Mouse (Mus musculus) erythroblast, adult 5-6 weeks (primary cell): ENCODE data around the gene Rnf214. TPM values are rescaled to one million over a fixed set of nuclear protein-coding genes. Genes with fewer than 3 reads are reported as not detected.
"Not testable (repeated sequence)": the region's sequence is repeated elsewhere in the genome, so short reads cannot be mapped to it uniquely, and the experiment has no call there.

ENCODE experiments used
- ATAC-seq: replicated peaks from 2 replicates; pipeline ENCODE4 v1.8.0; 2016; ENCODE audit warnings: moderate number of reproducible peaks, mild to moderate bottlenecking, moderate TSS enrichment, inconsistent platforms; ENCODE audit not compliant: poor library complexity, low FRiP score, severe bottlenecking
- total RNA-seq, 2 experiments: library from RNA; stranded (forward) in 1 of 2; stranded (reverse) in 1 of 2; fragments of 150-400 nt in 1 of 2; fragments of 200-764, 138-1000 nt in 1 of 2; gene quantifications; 2 replicates each; pipeline versions ENCODE4 v1.2.3 to v1.2.4; 2015 to 2017; ENCODE audit warnings: low replicate concordance in 2 of 2

The Rnf214 gene
- total RNA-seq, 2 experiments from 2014 or later, result 7.3 to 22.4 TPM

- no peak for ATAC-seq
Observed at GRCm38 (mm10) chr9:45854136-45854535, 52.6 kb downstream of the Rnf214 start.

DNA sequence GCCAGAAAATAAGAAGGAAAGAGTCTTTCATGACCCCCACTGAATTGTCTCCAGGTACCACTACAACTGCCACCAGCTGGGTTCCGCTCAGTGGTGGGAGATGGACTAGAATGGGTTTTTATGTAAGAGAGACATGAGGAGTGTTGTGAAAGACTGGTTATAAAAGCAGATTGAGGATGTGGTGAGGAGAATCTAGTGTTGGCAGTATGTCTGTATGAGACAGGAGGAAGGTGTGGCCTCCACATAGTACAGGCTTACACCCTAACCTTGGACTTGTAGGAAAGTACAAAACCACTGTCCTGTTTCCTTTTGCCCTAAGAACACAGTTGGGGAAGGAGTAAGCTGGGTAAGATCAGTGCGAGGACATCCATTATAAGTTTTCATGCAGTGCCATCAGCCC, 53.0 kb downstream of the Rnf214 start:
- ATAC-seq, result no peak

DNA sequence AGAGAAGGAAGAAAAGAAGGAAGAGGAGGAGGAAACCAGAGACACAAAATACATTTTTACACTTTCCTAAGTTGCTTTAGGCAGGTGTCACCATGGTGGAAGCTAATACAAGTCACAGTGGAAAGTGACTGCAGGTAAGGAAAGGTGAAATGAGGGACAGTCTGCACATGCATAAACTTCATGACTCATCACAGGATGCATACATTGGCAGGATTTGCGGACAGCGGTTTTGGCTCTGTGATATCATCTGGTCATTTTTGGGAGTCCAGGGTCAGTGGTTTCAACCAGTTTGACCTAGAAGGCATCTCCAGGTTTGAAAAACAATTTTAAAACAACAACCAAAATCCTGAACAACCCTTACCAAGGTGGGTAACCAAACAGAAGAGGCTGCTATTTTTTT, 54.9 kb downstream of the Rnf214 start:
- ATAC-seq, result no peak

DNA sequence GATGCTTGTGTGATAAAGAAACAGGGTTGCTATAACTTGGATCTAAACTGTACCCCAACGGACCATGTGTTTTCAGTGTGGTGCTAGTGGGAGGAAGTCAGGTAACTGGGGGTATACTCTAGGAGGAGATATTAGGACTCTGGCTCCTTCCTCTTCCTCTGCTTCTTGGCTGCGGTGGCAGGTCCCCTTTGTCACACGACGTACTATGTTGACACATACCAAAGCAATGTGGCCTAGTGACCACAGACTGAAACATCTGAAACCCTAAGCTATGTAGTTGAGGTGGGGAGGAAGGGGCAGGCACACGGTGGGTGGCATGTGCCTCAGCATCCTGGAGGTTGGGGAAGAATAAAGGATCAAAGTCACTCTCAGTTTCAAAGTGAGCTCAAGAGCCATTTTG, 55.4 kb downstream of the Rnf214 start:
- no peak for ATAC-seq

GRCm38 (mm10) chr9:45850528-45851155, 56.1 kb downstream of the Rnf214 start:
- no peak for ATAC-seq

- no peak for ATAC-seq
Observed at GRCm38 (mm10) chr9:45849528-45850408, 56.9 kb downstream of the Rnf214 start.

DNA sequence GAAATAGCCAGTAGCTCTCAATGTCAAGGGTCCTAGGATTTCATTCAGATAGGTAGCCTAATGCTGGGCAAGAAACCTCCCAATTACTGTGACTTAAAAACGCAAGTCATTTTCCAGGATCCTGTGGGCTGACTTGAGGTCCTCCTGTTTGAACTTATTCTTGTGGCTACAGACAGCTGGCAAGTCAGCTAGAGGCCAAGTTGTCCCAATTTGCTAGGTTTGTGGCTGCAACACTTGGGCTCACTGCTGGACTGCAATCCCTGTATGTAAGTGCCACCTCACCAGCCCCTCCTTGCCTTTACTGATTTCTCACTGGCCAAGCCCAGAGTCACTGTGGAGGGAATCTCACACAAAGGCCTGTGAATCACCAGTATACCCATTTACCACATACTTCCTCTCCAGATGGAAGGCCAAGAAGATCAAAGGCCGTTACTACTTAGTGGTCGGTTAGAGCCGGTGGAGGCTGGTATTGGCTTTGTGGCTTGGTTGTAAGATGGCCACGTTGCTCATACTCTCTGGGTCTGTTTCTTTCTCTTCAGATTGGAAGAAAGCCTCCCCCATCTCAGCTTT, 59.7 kb downstream of the Rnf214 start:
- ATAC-seq, result no peak

GRCm38 (mm10) chr9:45846176-45846575, 60.5 kb downstream of the Rnf214 start:
- not testable (repeated sequence) for ATAC-seq

DNA sequence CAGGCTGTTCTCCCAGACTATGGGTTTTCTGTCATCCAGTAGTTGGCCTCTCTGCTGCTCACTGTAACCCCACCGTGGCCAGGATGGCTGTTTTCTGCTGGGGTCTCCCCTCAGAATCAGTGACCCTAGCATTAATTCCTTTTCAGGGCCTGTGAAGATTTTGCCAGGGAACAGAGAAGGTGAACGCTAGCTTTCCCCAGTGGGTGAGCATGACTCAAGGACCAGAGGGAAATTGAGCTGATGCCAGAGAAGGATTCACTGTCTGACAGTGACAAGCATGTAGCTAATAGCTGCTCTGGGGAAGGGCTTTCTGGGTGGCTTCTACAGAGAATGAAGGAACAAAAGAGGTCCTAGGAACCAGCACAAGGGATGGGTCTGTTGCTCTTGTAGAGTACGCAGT, 61.2 kb downstream of the Rnf214 start:
- ATAC-seq, result no peak

GRCm38 (mm10) chr9:45843780-45844179, 62.9 kb downstream of the Rnf214 start:
- ATAC-seq, result no peak

DNA sequence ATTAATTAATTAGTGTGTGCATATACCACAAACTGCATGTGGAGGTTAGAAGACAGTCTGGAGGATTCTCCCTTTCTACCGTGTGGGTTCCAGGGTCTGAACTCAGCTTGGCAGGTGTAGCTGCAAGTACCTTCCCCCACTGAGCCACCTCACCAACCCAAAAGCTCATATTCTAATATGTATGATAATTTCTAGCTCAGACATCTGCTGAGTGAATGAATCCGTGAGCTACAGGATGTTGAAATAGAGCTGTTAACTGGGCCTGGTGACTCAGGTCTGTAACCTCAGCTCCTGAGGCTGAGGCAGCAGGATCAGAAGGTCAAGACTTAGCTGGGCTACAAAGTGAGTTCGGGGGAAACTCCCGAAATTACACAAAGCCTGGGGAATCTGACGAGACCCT, 63.7 kb downstream of the Rnf214 start:
- ATAC-seq, result no peak

GRCm38 (mm10) chr9:45841458-45841857, 65.3 kb downstream of the Rnf214 start:
- no peak for ATAC-seq

- no peak for ATAC-seq
Observed at GRCm38 (mm10) chr9:45840331-45840730, 66.4 kb downstream of the Rnf214 start.

- ATAC-seq, result no peak; the same call in 1 of the 2 replicates
Observed at GRCm38 (mm10) chr9:45839982-45840300, 66.8 kb downstream of the Rnf214 start.

- no peak for ATAC-seq
Observed at GRCm38 (mm10) chr9:45839139-45839981, 67.4 kb downstream of the Rnf214 start.

GRCm38 (mm10) chr9:45838434-45839138, 68.1 kb downstream of the Rnf214 start, which contains the start of gene Bace1:
Bace1 (plus strand) TSS chr9:45838580.
- ATAC-seq, result no peak

- ATAC-seq, result no peak
Observed at GRCm38 (mm10) chr9:45838069-45838433, 68.7 kb downstream of the Rnf214 start.

- ATAC-seq, result no peak
Observed at GRCm38 (mm10) chr9:45833461-45833860, 73.2 kb downstream of the Rnf214 start.

DNA sequence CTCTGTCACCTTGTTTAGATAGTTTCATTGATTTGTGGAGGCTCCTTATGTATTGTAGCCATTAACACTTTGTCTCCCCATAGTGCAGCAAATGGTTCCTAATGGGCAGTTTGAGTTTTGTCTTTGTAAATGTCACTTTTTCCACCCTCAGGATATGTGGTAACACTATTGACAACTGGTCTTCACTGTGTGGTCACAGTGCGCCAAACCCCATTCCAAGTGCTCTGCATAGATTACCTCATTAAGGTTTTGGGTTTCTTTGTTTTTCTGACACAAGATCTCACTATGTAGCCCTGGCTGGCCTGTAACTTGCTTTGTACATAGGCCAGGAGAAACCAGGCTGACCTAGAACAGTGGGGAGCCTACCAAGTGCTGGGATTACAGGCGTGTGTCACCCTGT, 73.8 kb downstream of the Rnf214 start:
- no peak for ATAC-seq

GRCm38 (mm10) chr9:45829107-45829506, 77.6 kb downstream of the Rnf214 start:
- ATAC-seq, result peak; percentile 75
